Mouse (Mus musculus) intestine, postnatal 0 days (tissue): Measurements from ENCODE around the gene Arl4a. TPM values are rescaled to one million over a fixed set of nuclear protein-coding genes. Genes with fewer than 3 reads are reported as not detected.

Experiments
- ATAC-seq: fragments of 200-750 bp; cut with Nextera tagmentation; 2 replicates; pipeline ENCODE4 v1.8.0; 2017; ENCODE audit warnings: mild to moderate bottlenecking, moderate TSS enrichment, moderate library complexity
- H3K27ac ChIP-seq: fragments of 300-500 bp; sonication (generic); 2 replicates; pipeline ENCODE4 v1.5.1; 2014; ENCODE audit warnings: mild to moderate bottlenecking, low read depth, low read length, moderate library complexity
- H3K27me3 ChIP-seq: fragments of 300-500 bp; sonication (generic); replicated peaks from 2 replicates; pipeline ENCODE4 v1.6.1; 2014; ENCODE audit warnings: low read length, mixed read lengths; ENCODE audit not compliant: control insufficient read depth, insufficient read depth
- H3K36me3 ChIP-seq: fragments of 300-500 bp; sonication (generic); 2 replicates; pipeline ENCODE4 v1.6.1; 2014; ENCODE audit warnings: mild to moderate bottlenecking, moderate library complexity; ENCODE audit not compliant: control insufficient read depth, insufficient read depth
- H3K4me1 ChIP-seq: fragments of 300-500 bp; sonication (generic); replicated peaks from 2 replicates; pipeline ENCODE4 v1.6.1; 2014; ENCODE audit warnings: antibody characterized with exemption, low read length, mixed read lengths; ENCODE audit not compliant: control insufficient read depth, insufficient read depth
- H3K4me2 ChIP-seq: fragments of 300-500 bp; sonication (generic); replicated peaks from 2 replicates; pipeline ENCODE4 v1.6.1; 2014; ENCODE audit warnings: low read depth, mild to moderate bottlenecking, moderate library complexity
- H3K4me3 ChIP-seq: fragments of 300-500 bp; sonication (generic); 2 replicates; pipeline ENCODE4 v1.5.1; 2014; ENCODE audit warnings: low read depth, low read length
- H3K9ac ChIP-seq: fragments of 300-500 bp; sonication (generic); 2 replicates; pipeline ENCODE4 v1.6.1; 2014; ENCODE audit warnings: mild to moderate bottlenecking, low read depth, low read length
- H3K9me3 ChIP-seq: fragments of 300-500 bp; sonication (generic); 2 replicates; pipeline ENCODE4 v1.6.1; 2016; ENCODE audit warnings: mixed run types; ENCODE audit not compliant: control insufficient read depth
- CTCF ChIP-seq: sonication (generic); IDR thresholded peaks from 2 replicates; pipeline ENCODE4 v1.5.1; 2016; ENCODE audit warnings: low read depth, mild to moderate bottlenecking, control low read depth, antibody characterized with exemption, moderate library complexity
- WGBS: fragments of 180-500 bp; shearing (Covaris S2); extraction: QIAGEN DNeasy Blood & Tissue Kit; methylation state at CpG from one replicate; pipeline ENCODE4 v1.1.7; 2014; 5-methylcytosine and 5-hydroxymethylcytosine counted together
- polyA plus RNA-seq: library from polyadenylated mRNA; unstranded; fragments of >200 nt; fragmentation: Nextera tagmentation; extraction: Ambion mirVana; gene quantifications from 2 replicates; pipeline ENCODE4 v1.2.1, GENCODE M21; 2015

Arl4a gene
- polyA plus RNA-seq, 1 experiment from 2014 or later = 115 TPM

DNA sequence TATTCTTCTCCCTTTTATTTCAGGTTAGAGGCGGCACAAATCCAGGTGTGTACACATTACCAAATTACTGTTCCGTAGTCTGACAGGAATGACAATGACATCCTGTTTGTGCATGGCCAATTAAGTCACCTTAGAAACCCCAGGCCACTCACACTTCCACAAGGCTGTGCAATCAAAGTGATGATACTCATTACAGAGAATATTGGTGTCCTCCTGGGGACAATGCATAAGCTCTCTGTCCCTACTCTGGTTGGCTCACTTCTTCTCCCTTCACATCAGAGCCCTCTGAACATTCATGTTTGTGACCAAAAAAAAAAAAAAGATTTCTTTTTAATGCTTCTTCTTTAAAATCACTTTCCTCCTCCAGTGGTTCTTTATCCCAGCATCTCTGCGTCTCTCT is 10.0 kb downstream of the Arl4a start:
- no peak overlapping the region for H3K4me2 ChIP-seq
- no peak for TF ChIP-seq CTCF
- no peak overlapping the region for H3K27ac ChIP-seq
- no peaks in the 10 kb centered on the region for H3K27me3 ChIP-seq
- no peak overlapping the region for H3K4me3 ChIP-seq
- WGBS = 73% methylated on average over 3 of the region's 3 CpGs
- no peak for ATAC-seq
- H3K36me3 ChIP-seq = no peaks in the 10 kb centered on the region
- no peak overlapping the region for H3K9ac ChIP-seq
- no peaks in the 10 kb centered on the region for H3K9me3 ChIP-seq
- H3K4me1 ChIP-seq = no peaks in the 10 kb centered on the region; the same call in 1 of the 2 replicates

DNA sequence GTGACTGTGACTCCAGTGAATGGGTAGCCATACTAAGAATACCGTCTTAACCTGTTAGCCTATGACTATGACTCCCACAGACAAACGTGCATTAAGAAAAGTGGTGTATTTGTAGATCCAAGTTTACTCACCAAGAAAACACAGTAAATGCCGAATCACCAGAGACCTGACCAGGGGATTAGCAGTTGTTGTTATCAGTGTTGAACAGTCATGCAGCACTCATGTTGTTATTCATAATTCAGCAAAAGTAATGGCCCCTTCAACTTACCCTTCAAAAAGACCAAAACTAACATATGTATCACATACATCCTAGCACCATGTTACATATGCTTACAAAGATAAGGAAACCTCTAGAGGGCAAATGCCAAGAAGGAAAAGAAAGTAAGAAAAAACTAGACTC is 10.4 kb downstream of the Arl4a start:
- no peak overlapping the region for H3K9ac ChIP-seq
- H3K27ac ChIP-seq = no peak overlapping the region
- no peaks in the 10 kb centered on the region for H3K36me3 ChIP-seq
- H3K27me3 ChIP-seq = no peaks in the 10 kb centered on the region
- no peaks in the 10 kb centered on the region; the same call in none of the 2 replicates for H3K4me1 ChIP-seq
- WGBS = 72% methylated on average over 3 of the region's 3 CpGs
- H3K4me2 ChIP-seq = no peak overlapping the region
- ATAC-seq = no peak
- no peak overlapping the region for H3K4me3 ChIP-seq
- no peaks in the 10 kb centered on the region for H3K9me3 ChIP-seq
- no peak for TF ChIP-seq CTCF

DNA sequence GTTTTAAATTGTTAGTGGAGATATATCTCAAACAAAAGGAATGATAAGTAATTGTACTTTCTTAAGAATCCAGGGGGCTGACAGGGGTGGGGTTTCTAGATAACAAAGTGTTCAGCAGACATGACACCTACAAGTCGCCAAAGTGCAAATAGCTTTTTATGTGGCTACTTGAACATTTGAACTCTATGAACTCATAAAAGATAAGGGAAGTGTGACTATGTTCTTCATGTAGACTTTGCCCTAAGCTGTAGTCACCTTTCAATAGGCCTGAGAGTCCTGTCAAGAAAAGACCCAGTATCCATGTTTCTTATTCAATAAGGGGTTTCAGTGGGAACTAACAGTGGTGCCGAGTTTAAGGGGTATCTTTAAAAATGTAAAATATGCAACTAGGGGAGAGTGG is 13.9 kb downstream of the Arl4a start:
- Histone ChIP-seq H3K4me1 (no peaks in the 10 kb centered on the region; the same call in none of the 2 replicates), H3K36me3 (no peaks in the 10 kb centered on the region), H3K27ac (peak overlapping the region; percentile 54), H3K4me2 (no peak overlapping the region), H3K9me3 (no peaks in the 10 kb centered on the region), H3K27me3 (no peaks in the 10 kb centered on the region), H3K9ac (no peak overlapping the region), H3K4me3 (no peak overlapping the region)
- ATAC-seq = peak; percentile 77
- TF ChIP-seq CTCF = no peak
- 46% methylated on average over 2 of the region's 2 CpGs for WGBS

DNA sequence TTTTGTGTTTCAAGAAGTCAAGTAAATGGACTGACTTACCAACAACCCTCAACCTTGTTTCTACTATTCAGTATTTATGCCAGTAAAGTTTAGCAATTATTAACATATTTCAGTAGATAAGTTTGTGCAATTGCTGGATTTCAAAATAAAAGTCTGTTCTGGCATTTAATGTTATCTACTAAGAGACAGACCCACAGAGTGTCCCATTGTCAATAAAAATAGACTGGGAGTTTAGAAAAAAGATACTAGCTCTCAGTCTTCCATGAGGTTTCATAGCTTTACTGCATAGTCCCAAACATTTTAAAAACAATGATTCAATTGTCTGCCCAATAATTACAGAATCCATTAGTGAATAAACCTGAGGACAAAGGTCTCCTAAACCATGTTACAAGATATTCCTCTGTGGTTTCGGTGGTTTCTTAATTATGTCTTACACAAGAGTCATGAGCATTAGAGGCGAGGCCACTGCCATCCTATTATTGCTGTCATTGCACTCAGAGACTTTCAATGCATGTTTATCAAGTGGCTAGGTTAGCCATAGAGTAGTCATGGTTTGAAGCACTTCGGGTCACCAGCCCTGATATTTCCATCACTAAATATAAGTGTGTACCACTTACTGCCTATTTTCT is 14.7 kb downstream of the Arl4a start:
- TF ChIP-seq CTCF = no peak
- H3K4me2 ChIP-seq = no peak overlapping the region
- H3K27ac ChIP-seq = peak overlapping the region; percentile 54
- H3K9ac ChIP-seq = no peak overlapping the region
- H3K4me3 ChIP-seq = no peak overlapping the region
- H3K27me3 ChIP-seq = no peaks in the 10 kb centered on the region
- peak; percentile 89 for ATAC-seq
- no peaks in the 10 kb centered on the region; the same call in none of the 2 replicates for H3K4me1 ChIP-seq
- no peaks in the 10 kb centered on the region for H3K9me3 ChIP-seq
- WGBS = 40% methylated on average over 3 of the region's 3 CpGs
- H3K36me3 ChIP-seq = no peaks in the 10 kb centered on the region

DNA sequence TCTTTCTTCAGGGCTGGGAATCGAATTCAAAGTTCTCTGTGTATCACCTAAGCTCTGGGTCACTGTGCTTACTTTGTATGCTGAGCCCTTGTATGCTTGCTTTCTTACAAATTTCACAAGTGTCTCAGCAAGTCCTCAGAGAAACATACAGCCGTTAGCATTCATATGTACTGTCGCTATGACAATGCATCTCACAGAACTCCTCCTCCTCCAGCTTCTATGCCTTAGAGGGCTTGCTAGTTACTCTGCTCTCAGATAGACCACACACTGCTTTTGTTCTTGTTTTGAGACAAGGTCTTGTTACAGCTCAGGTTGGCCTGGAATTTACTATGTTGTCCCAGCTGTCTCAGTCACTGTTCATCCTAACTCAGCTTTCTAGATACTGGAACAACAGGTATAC is 15.5 kb downstream of the Arl4a start:
- no peak overlapping the region; the same call in 1 of the 2 replicates for H3K4me2 ChIP-seq
- no peak for TF ChIP-seq CTCF
- H3K4me1 ChIP-seq = no peaks in the 10 kb centered on the region; the same call in none of the 2 replicates
- peak overlapping the region; percentile 54; the same call in 1 of the 2 replicates for H3K27ac ChIP-seq
- no peaks in the 10 kb centered on the region for H3K27me3 ChIP-seq
- H3K9ac ChIP-seq = no peak overlapping the region
- no peaks in the 10 kb centered on the region for H3K9me3 ChIP-seq
- H3K36me3 ChIP-seq = no peaks in the 10 kb centered on the region
- 72% methylated on average over 3 of the region's 3 CpGs for WGBS
- ATAC-seq = no peak
- no peak overlapping the region for H3K4me3 ChIP-seq

DNA sequence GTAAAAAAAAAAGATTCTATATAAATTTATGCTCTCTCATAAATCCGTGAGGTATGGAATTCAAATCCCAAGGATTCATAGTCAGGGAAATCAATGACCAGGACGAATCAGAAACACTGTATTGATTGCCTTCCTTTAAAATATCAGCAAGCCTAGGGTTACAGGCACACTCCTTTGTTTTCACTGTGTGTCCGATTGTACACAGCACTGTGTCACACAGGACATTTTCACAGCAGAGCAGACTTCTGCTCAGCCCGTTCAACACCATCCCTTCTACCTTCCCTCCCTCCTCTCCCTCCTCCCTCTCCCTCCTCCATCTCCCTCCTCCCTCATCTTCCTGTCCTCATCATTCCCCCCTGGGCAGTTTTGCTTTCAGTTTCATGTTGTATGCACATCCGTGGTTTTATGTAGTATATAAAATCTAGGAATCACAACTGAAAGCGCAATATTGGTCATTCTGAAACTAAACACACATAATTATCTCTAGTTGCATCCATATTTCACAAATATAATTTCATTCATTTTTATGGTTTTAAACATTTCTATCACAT is 19.8 kb downstream of the Arl4a start:
- no peak for TF ChIP-seq CTCF
- H3K36me3 ChIP-seq = no peaks in the 10 kb centered on the region
- no peaks in the 10 kb centered on the region for H3K27me3 ChIP-seq
- ATAC-seq = no peak
- H3K4me3 ChIP-seq = no peak overlapping the region
- no peak overlapping the region for H3K27ac ChIP-seq
- H3K9ac ChIP-seq = no peak overlapping the region
- no peaks in the 10 kb centered on the region; the same call in 1 of the 2 replicates for H3K4me1 ChIP-seq
- 0 out of 2 replicates have a peak overlapping the region, but pooled peaks have one; percentile 0 for H3K4me2 ChIP-seq
- H3K9me3 ChIP-seq = no peaks in the 10 kb centered on the region
- WGBS = 47% methylated on average over 6 of the region's 6 CpGs
